Mouse (Mus musculus) subcutaneous adipose tissue, adult 2 months (tissue): ENCODE data around the gene Gm20929. TPM values are rescaled to one million over a fixed set of nuclear protein-coding genes. Genes with fewer than 3 reads are reported as not detected.

Experiments
- polyA plus RNA-seq: library from polyadenylated mRNA; depleted of rRNA; stranded (reverse); fragments of >200 nt; gene quantifications from 2 replicates; pipeline ENCODE4 v1.2.3, GENCODE M21; 2012; ENCODE audit warnings: low replicate concordance; rRNA removed

Gm20929 gene
- polyA plus RNA-seq: not detected in 2 replicates

DNA sequence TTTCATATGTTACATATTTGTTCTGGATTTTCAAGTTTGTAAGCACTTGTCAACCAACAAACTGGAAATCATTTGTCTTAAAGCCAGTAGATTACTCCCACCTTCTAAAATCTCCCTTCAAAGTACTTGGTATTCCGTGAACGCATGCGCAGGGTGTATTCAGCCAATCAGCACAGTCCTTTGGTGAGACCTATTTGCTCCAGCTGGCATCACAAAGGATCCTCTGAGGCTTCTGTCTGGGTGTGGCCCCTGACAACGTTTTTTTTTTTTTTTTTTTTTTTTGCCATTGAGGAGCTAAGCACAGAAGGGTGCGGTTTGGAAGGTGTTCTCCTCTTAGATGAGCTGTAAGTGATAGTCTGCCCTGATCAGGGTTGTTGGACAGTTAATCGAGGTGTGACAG, at the start of gene Gm20929:
Gene Gm20929 (plus strand): TSS at position 301 of the 400 bp plus-strand sequence.

